Mouse (Mus musculus) lung, postnatal 0 days (tissue): Measurements from ENCODE around the gene Onecut1. TPM values are rescaled to one million over a fixed set of nuclear protein-coding genes. Genes with fewer than 3 reads are reported as not detected.
A peak's percentile ranks its signal among the peaks of the same experiment; 100 is the strongest.

ENCODE experiments used
- ATAC-seq: fragments of 200-750 bp; cut with Nextera tagmentation; 2 replicates; pipeline ENCODE4 v1.8.0; 2017; ENCODE audit warnings: moderate library complexity
- DNase-seq: peaks from one replicate; pipeline ENCODE4 v3.0.0-alpha.2; 2016; ENCODE audit warnings: low spot score
- H3K27ac ChIP-seq: fragments of 300-500 bp; sonication (generic); 2 replicates; pipeline ENCODE4 v1.5.1; 2014; ENCODE audit warnings: antibody characterized with exemption, mild to moderate bottlenecking, low read length, mixed read lengths
- H3K27me3 ChIP-seq: fragments of 300-500 bp; sonication (generic); replicated peaks from 2 replicates; pipeline ENCODE4 v1.6.1; 2014; ENCODE audit warnings: low read length, mixed read lengths; ENCODE audit not compliant: insufficient read depth
- H3K36me3 ChIP-seq: fragments of 300-500 bp; sonication (generic); 2 replicates; pipeline ENCODE4 v1.6.1; 2014; ENCODE audit warnings: low read length, mixed read lengths; ENCODE audit not compliant: insufficient read depth
- H3K4me1 ChIP-seq: fragments of 300-500 bp; sonication (generic); 2 replicates; pipeline ENCODE4 v1.6.1; 2014; ENCODE audit warnings: antibody characterized with exemption, low read depth, low read length, mixed read lengths; ENCODE audit not compliant: insufficient read depth
- H3K4me2 ChIP-seq: fragments of 300-500 bp; sonication (generic); replicated peaks from 2 replicates; pipeline ENCODE4 v1.6.1; 2014; ENCODE audit warnings: low read depth, mild to moderate bottlenecking, low read length, moderate library complexity, mixed read lengths
- H3K4me3 ChIP-seq: fragments of 300-500 bp; sonication (generic); 2 replicates; pipeline ENCODE4 v1.5.1; 2014; ENCODE audit warnings: low read depth, low read length
- H3K9ac ChIP-seq: fragments of 300-500 bp; sonication (generic); replicated peaks from 2 replicates; pipeline ENCODE4 v1.6.1; 2014; ENCODE audit warnings: low read depth, mild to moderate bottlenecking
- H3K9me3 ChIP-seq: fragments of 300-500 bp; sonication (generic); 2 replicates; pipeline ENCODE4 v1.6.1; 2016; ENCODE audit warnings: low read length, mixed read lengths
- CTCF ChIP-seq: IDR thresholded peaks from 2 replicates; pipeline ENCODE4 v1.5.1; 2016; ENCODE audit warnings: antibody characterized with exemption, mild to moderate bottlenecking
- EP300 ChIP-seq: IDR thresholded peaks from 2 replicates; pipeline ENCODE4 v1.6.1; 2016; ENCODE audit warnings: antibody characterized with exemption, mild to moderate bottlenecking, control low read depth
- WGBS: fragments of 180-500 bp; shearing (Covaris S2); extraction: QIAGEN DNeasy Blood & Tissue Kit; methylation state at CpG from one replicate; pipeline ENCODE4 v1.1.7; 2014; 5-methylcytosine and 5-hydroxymethylcytosine counted together
- polyA plus RNA-seq: library from polyadenylated mRNA; unstranded; fragments of >200 nt; fragmentation: Nextera tagmentation; extraction: Ambion mirVana; gene quantifications from 2 replicates; pipeline ENCODE4 v1.2.1, GENCODE M21; 2015

The Onecut1 gene
- polyA plus RNA-seq, 1 experiment from 2014 or later, result not detected

- no peaks in the 10 kb centered on the region for H3K27me3 ChIP-seq
- 61% methylated on average over 4 of the region's 4 CpGs for WGBS
- H3K9ac ChIP-seq, result no peak overlapping the region
- no peaks in the 10 kb centered on the region for H3K4me1 ChIP-seq
- no peaks in the 10 kb centered on the region for H3K36me3 ChIP-seq
- no peaks in the 10 kb centered on the region for H3K9me3 ChIP-seq
- H3K4me2 ChIP-seq, result no peak overlapping the region
- no peak overlapping the region for H3K27ac ChIP-seq
- no peak for TF ChIP-seq EP300
- ATAC-seq (no peak), DNase-seq (no peak)
- no peak overlapping the region for H3K4me3 ChIP-seq
These were observed 26.1 kb downstream of the Onecut1 start for GRCm38 (mm10) chr9:74887866-74888265.

DNA sequence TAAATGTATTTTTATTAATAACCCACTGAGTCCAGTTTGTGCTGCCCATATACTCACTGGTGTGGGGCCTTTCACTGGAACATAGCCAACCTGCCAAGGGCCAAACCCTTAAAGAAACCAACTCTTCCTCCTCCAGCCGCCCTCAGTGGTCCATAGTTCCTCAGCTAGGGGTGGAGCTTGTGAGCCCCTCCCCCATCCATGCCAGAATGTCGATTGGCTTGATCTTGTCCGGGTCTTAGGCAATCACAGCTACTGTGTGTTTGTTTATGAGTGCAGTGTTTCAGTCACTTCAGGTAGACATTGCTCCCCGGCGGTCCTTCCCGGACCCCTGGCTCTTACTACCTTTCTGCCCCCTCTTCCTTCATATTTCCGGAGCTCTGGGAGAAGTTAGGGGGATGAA is 35.0 kb downstream of the Onecut1 start:
- Histone ChIP-seq H3K4me3 (no peak overlapping the region), H3K9ac (no peak overlapping the region), H3K36me3 (no peaks in the 10 kb centered on the region), H3K27ac (no peak overlapping the region), H3K4me2 (no peak overlapping the region), H3K27me3 (no peaks in the 10 kb centered on the region), H3K4me1 (no peaks in the 10 kb centered on the region), H3K9me3 (no peaks in the 10 kb centered on the region)
- WGBS, result 79% methylated on average over 7 of the region's 7 CpGs
- TF ChIP-seq CTCF, result no peak
- no peak for TF ChIP-seq EP300
- DNase-seq, result no peak
- ATAC-seq, result no peak

- no peaks in the 10 kb centered on the region for H3K4me1 ChIP-seq
- no peak overlapping the region for H3K27ac ChIP-seq
- ATAC-seq (no peak), DNase-seq (no peak)
- no peak overlapping the region for H3K4me2 ChIP-seq
- H3K36me3 ChIP-seq, result no peaks in the 10 kb centered on the region
- WGBS, result 74% methylated on average over 4 of the region's 4 CpGs
- H3K27me3 ChIP-seq, result no peaks in the 10 kb centered on the region
- H3K4me3 ChIP-seq, result no peak overlapping the region
- no peaks in the 10 kb centered on the region for H3K9me3 ChIP-seq
- no peak overlapping the region for H3K9ac ChIP-seq
- no peak for TF ChIP-seq EP300
- TF ChIP-seq CTCF, result no peak
These were observed 35.8 kb downstream of the Onecut1 start for GRCm38 (mm10) chr9:74897375-74897982.

DNA sequence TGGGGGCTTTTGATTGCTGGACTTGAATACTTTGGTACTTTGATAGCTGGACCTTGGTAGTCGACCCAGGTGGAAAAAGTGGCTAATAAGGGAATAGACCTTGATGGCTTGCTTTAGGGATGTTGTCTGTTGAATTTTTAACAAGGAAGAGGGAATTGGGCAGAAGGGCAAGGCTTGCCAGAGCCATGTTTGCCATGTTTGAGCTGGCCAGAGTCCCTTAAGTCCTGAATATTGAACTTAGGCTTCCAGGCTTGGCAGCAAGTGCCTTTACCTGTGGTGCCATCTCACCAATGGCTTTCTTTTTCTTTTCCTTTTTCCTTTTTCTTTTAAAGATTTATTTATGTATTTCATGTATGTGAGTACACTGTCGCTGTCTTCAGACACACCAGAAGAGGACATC is 38.4 kb downstream of the Onecut1 start:
- ATAC-seq, result no peak

DNA sequence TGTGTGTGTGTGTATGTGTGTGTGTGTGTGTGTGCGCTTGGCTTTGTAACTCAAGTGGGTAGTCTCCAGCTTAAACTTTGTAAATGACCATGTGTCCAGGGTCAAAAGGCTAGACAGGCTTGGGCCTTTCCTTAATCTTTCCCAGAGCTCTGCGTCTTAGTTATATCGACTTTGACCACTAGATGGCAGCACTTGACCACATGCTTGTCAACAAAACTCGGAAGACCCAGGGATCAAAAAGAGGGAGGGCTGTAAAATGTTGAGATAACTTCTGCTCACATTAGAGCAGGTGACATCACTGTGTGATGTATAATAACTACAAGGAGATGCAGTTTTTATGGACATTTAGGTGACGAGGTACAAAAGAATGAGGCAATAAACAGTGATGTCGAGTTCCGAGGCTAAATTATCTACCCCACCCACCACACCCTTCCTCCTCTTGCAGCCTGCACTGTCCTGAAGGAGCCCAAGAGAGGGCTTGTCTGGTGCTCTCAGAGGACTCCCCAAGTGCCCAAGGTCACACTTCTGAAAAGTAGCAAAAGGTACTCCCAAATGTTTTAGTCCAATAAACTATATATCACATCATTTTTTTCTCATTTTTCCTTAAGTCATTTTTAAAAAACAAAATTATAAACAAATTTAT is 43.3 kb downstream of the Onecut1 start:
- H3K9me3 ChIP-seq, result no peaks in the 10 kb centered on the region
- H3K4me3 ChIP-seq, result no peak overlapping the region
- no peak for ATAC-seq
- no peaks in the 10 kb centered on the region for H3K36me3 ChIP-seq
- TF ChIP-seq EP300 (0 out of 2 replicates have a peak, but pooled peaks have one; percentile 17), CTCF (peak; percentile 90)
- H3K4me1 ChIP-seq, result no peaks in the 10 kb centered on the region
- H3K27ac ChIP-seq, result no peak overlapping the region
- WGBS, result 6% methylated on average over 7 of the region's 7 CpGs
- H3K4me2 ChIP-seq, result no peak overlapping the region
- H3K27me3 ChIP-seq, result no peaks in the 10 kb centered on the region
- no peak overlapping the region for H3K9ac ChIP-seq
- peak; percentile 84 for DNase-seq

More for the DNA sequence above, 38.4 kb downstream of the Onecut1 start:
- 92% methylated on average over 2 of the region's 2 CpGs for WGBS
- no peak for DNase-seq
- no peak overlapping the region for H3K4me2 ChIP-seq
- H3K9me3 ChIP-seq, result no peaks in the 10 kb centered on the region
- H3K4me3 ChIP-seq, result no peak overlapping the region
- H3K9ac ChIP-seq, result no peak overlapping the region
- no peaks in the 10 kb centered on the region for H3K27me3 ChIP-seq
- no peaks in the 10 kb centered on the region for H3K4me1 ChIP-seq
- H3K27ac ChIP-seq, result no peak overlapping the region
- no peaks in the 10 kb centered on the region for H3K36me3 ChIP-seq
- TF ChIP-seq EP300 (no peak), CTCF (no peak)

DNA sequence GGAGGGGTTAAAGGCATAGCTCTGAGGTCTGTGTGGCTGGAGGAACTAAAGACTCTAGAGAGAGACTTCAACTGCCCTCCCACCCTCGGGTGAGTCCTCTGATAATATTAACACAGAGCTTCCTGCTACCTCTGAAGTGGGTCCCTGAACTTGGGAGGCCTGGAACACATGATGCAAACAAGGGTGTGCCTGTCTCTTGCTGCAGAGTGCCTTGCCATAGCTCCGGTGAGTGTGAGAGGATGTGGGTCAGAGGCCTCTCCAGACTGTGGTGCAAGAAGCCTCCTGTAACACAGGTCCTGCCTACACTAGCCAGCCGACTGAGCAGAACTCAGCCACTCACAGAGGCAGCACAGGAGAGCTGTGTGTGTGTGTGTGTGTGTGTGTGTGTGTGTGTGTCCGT is 45.2 kb downstream of the Onecut1 start:
- Histone ChIP-seq H3K4me3 (no peak overlapping the region), H3K4me2 (no peak overlapping the region), H3K9ac (no peak overlapping the region), H3K27ac (peak overlapping the region; percentile 69), H3K36me3 (no peaks in the 10 kb centered on the region), H3K27me3 (no peaks in the 10 kb centered on the region), H3K9me3 (no peaks in the 10 kb centered on the region), H3K4me1 (no peaks in the 10 kb centered on the region)
- ATAC-seq, result peak; percentile 96
- 11% methylated on average over 4 of the region's 4 CpGs for WGBS
- peak; percentile 96 for DNase-seq
- TF ChIP-seq CTCF (no peak), EP300 (peak; percentile 77)
